Comparison of ENCODE assay signal across 8 mouse cellular contexts in the genomic region with DNA sequence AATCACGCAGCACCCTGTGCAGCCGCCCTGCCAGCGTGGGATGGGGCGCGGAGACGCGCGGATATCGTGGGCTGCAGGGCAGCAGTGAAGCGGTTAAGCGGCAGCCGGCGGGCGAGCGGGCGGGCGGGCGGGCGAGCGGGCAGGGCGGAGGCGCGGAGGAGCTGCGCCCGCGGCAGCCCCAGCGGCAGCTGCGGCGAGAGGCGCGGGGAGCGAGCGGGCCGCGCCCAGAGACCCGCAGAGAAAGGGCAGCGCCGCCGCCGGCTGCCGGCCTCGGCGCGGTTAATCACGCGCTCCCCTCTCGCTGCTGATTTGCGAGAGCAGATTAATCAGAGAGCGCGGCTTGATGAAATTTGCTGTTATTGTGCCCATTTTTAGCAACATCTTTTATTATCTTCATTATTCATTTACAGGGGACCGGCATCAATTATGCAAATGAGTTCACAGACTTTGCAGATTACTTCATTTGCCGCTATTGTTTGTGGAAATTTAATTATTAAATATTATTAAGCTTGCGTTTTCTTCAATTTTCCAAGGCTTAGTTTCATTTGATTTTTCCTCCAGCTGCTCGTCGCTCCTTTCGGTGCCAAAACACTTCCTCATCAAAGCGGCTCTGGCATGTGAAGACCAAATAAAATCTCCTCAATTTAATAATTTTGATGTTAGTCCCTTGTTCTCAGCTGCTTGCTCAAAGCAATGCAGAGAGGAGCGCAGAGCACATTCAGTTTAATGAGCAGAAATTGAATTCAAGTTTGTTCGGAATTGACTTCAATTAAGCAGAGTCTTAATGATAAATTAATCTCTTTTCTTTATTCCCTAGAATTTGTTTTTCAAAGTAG.
DNase-seq lines count a peak whose midpoint lies in the region; ATAC-seq lines count a peak whose summit lies in the region.

No protein-coding gene starts in this region.

- H3K27me3 ChIP-seq in limb, embryonic 15.5 days: peaks cover 19% of the 10 kb centered on the region
- H3K27me3 ChIP-seq in neural tube, embryonic 13.5 days: no peaks in the 10 kb centered on the region

- peak overlapping the region; percentile 46 for H3K4me3 ChIP-seq in limb, embryonic 15.5 days
- H3K4me3 ChIP-seq in neural tube, embryonic 13.5 days: peak overlapping the region; percentile 45

- no peaks in the 10 kb centered on the region for H3K36me3 ChIP-seq in limb, embryonic 15.5 days
- H3K36me3 ChIP-seq in neural tube, embryonic 13.5 days: no peaks in the 10 kb centered on the region

- no peak overlapping the region for H3K27ac ChIP-seq in limb, embryonic 15.5 days
- H3K27ac ChIP-seq in neural tube, embryonic 13.5 days (replicated peaks): peak overlapping the region; percentile 88

- peak overlapping the region; percentile 84 for H3K4me2 ChIP-seq in limb, embryonic 15.5 days
- H3K4me2 ChIP-seq in neural tube, embryonic 13.5 days: peak overlapping the region; percentile 63

- peaks cover 15% of the 10 kb centered on the region; the same call in 1 of the 2 replicates for H3K4me1 ChIP-seq in limb, embryonic 15.5 days
- H3K4me1 ChIP-seq in neural tube, embryonic 13.5 days (replicated peaks): peaks cover 36% of the 10 kb centered on the region

- WGBS in limb, embryonic 15.5 days: 2% methylated on average over 54 of the region's 59 CpGs
- 2% methylated on average over 43 of the region's 59 CpGs for WGBS in neural tube, embryonic 13.5 days

- no peaks in the 10 kb centered on the region for H3K9me3 ChIP-seq in limb, embryonic 15.5 days
- H3K9me3 ChIP-seq in neural tube, embryonic 13.5 days: no peaks in the 10 kb centered on the region

- no peak overlapping the region for H3K9ac ChIP-seq in limb, embryonic 15.5 days
- peak overlapping the region; percentile 66 for H3K9ac ChIP-seq in neural tube, embryonic 13.5 days

- DNase-seq in CD4-positive, CD25-positive, alpha-beta regulatory T cell, adult 2 months (ENCODE audit: low read depth, low spot score): peak; percentile 1
- peak; percentile 19 for DNase-seq in ovary, postnatal 36 days (ENCODE audit: low spot score)
- no peak for DNase-seq in ovary, adult 18-20 months (ENCODE audit: low spot score)
- peak; percentile 17 for DNase-seq in heart, postnatal 4 days
- no peak for DNase-seq in spleen, adult 12 weeks (ENCODE audit: low spot score)

- no peak for ATAC-seq in CD4-positive, CD25-positive, alpha-beta regulatory T cell, adult 4 months
- ATAC-seq in limb, embryonic 15.5 days (ENCODE audit: insufficient number of reproducible peaks, low FRiP score, low TSS enrichment, low read depth): no peak
- ATAC-seq in neural tube, embryonic 13.5 days (ENCODE audit: low read depth): peak; percentile 89

Comparison
In these comparisons a context has a peak if more than half of its experiments do, and no peak if none do; other contexts are left out.
1. DNase-seq: peak in CD4-positive, CD25-positive, alpha-beta regulatory T cell, adult 2 months (single experiment), ovary, postnatal 36 days (single experiment) and heart, postnatal 4 days (single experiment); none in ovary, adult 18-20 months (single experiment) and spleen, adult 12 weeks (single experiment).